Mouse (Mus musculus) myocyte (in vitro differentiated cells): ENCODE data around the gene Ddx41. TPM values are rescaled to one million over a fixed set of nuclear protein-coding genes. Genes with fewer than 3 reads are reported as not detected.

Experiments
- H3K27me3 ChIP-seq: one replicate; pipeline ENCODE4 v1.6.1; 2011; ENCODE audit not compliant: control insufficient read depth, insufficient read depth, insufficient read length
- H3K36me3 ChIP-seq: one replicate; pipeline ENCODE4 v1.6.1; 2011; ENCODE audit not compliant: control insufficient read depth, insufficient read depth
- H3K4me2 ChIP-seq: one replicate; pipeline ENCODE4 v1.6.1; 2011; ENCODE audit warnings: low read depth, control low read depth
- H3K4me3 ChIP-seq: one replicate; pipeline ENCODE4 v1.5.1; 2011; ENCODE audit warnings: mild to moderate bottlenecking, control low read depth, moderate library complexity
- H3K79me2 ChIP-seq: one replicate; pipeline ENCODE4 v1.6.1; 2011; ENCODE audit not compliant: control insufficient read depth, insufficient read depth
- H3ac ChIP-seq: one replicate; pipeline ENCODE4 v1.6.1; 2011; ENCODE audit not compliant: control insufficient read depth, insufficient read length
- CEBPB ChIP-seq: IDR thresholded peaks from 2 replicates; pipeline ENCODE4 v1.6.1; 2011; ENCODE audit warnings: mild to moderate bottlenecking, moderate library complexity; ENCODE audit not compliant: poor library complexity, insufficient read depth, severe bottlenecking
- E2F4 ChIP-seq: IDR thresholded peaks from one replicate; pipeline ENCODE4 v1.6.1; 2011; ENCODE audit warnings: mild to moderate bottlenecking, control low read depth, moderate library complexity; ENCODE audit not compliant: insufficient read depth
- MAX ChIP-seq: IDR thresholded peaks from one replicate; pipeline ENCODE4 v1.6.1; 2011; ENCODE audit warnings: low read depth, mild to moderate bottlenecking, control low read depth
- MYOD1 ChIP-seq, 3 experiments: IDR thresholded peaks; one replicate each; pipeline ENCODE4 v1.6.1; 2011; ENCODE audit warnings: control low read depth in 2 of 3, low read depth in 2 of 3, mild to moderate bottlenecking in 2 of 3, moderate library complexity in 1 of 3; ENCODE audit not compliant: insufficient read length in 2 of 3, control insufficient read depth in 1 of 3
- MYOG ChIP-seq, 3 experiments: IDR thresholded peaks; one replicate each; pipeline ENCODE4 v1.6.1; 2011; ENCODE audit warnings: control low read depth in 2 of 3, low read depth in 2 of 3, mild to moderate bottlenecking in 2 of 3; ENCODE audit not compliant: insufficient read length in 2 of 3, control insufficient read depth in 1 of 3, insufficient read depth in 1 of 3
- POLR2A ChIP-seq: IDR thresholded peaks from one replicate; pipeline ENCODE4 v1.6.1; 2011; ENCODE audit warnings: low read depth, mild to moderate bottlenecking, control low read depth, moderate library complexity; ENCODE audit not compliant: insufficient read length
- POLR2AphosphoS2 ChIP-seq: IDR thresholded peaks from one replicate; pipeline ENCODE4 v1.6.1; 2011; ENCODE audit warnings: low read depth, control low read depth; ENCODE audit not compliant: insufficient read length
- REST ChIP-seq: IDR thresholded peaks from one replicate; pipeline ENCODE4 v1.6.1; 2011; ENCODE audit warnings: mild to moderate bottlenecking, control low read depth, moderate library complexity; ENCODE audit not compliant: insufficient read depth, insufficient read length
- SRF ChIP-seq: IDR thresholded peaks from one replicate; pipeline ENCODE4 v1.6.1; 2011; ENCODE audit warnings: low read depth; ENCODE audit not compliant: control insufficient read depth, insufficient read length
- TCF12 ChIP-seq: IDR thresholded peaks from one replicate; pipeline ENCODE4 v1.6.1; 2011; ENCODE audit warnings: mild to moderate bottlenecking, control low read depth; ENCODE audit not compliant: poor library complexity, insufficient read depth, severe bottlenecking
- TCF3 ChIP-seq: IDR thresholded peaks from one replicate; pipeline ENCODE4 v1.6.1; 2011; ENCODE audit warnings: low read depth, control low read depth; ENCODE audit not compliant: insufficient read length
- USF1 ChIP-seq: IDR thresholded peaks from one replicate; pipeline ENCODE4 v1.6.1; 2011; ENCODE audit warnings: low read depth, mild to moderate bottlenecking, control low read depth, moderate library complexity
- polyA plus RNA-seq: library from polyadenylated mRNA; unstranded; fragments of >200 nt; fragmentation: generic; extraction: Trizol; gene quantifications from one replicate; pipeline ENCODE4 v1.2.1, GENCODE M21; 2012; ENCODE audit warnings: missing spikeins

The Ddx41 gene
- polyA plus RNA-seq, 1 experiment, result 33.3 TPM

- TF ChIP-seq MAX, result no peak
- no peak for TF ChIP-seq MYOD1 (IDR thresholded peaks at IDR 0.05; ENCODE audit: control insufficient read depth in 1 of 3, insufficient read length in 2 of 3, low read depth in 2 of 3)
- no peak for TF ChIP-seq POLR2A
- no peak for TF ChIP-seq CEBPB
- no peak for TF ChIP-seq POLR2AphosphoS2
- TF ChIP-seq USF1, result no peak
- no peak for TF ChIP-seq TCF12
- no peak for TF ChIP-seq E2F4
- TF ChIP-seq REST, result no peak
- no peak for TF ChIP-seq SRF
- TF ChIP-seq TCF3, result no peak
- TF ChIP-seq MYOG (IDR thresholded peaks at IDR 0.05; ENCODE audit: control insufficient read depth in 1 of 3, insufficient read depth in 1 of 3, insufficient read length in 2 of 3, low read depth in 2 of 3), result no peak
- no peak overlapping the region for H3K4me3 ChIP-seq
- H3ac ChIP-seq, result no peak overlapping the region
- H3K27me3 ChIP-seq, result no peaks in the 10 kb centered on the region
- no peak overlapping the region for H3K4me2 ChIP-seq
- H3K36me3 ChIP-seq, result peaks cover 13% of the 10 kb centered on the region
- H3K79me2 ChIP-seq, result no peaks in the 10 kb centered on the region
Observed at GRCm38 (mm10) chr13:55549061-55549460, 12.6 kb upstream of the Ddx41 start.

GRCm38 (mm10) chr13:55548426-55548825, 12.0 kb upstream of the Ddx41 start:
- Histone ChIP-seq H3K4me2 (no peak overlapping the region), H3K27me3 (no peaks in the 10 kb centered on the region), H3K4me3 (no peak overlapping the region), H3ac (no peak overlapping the region), H3K36me3 (peaks cover 14% of the 10 kb centered on the region), H3K79me2 (no peaks in the 10 kb centered on the region)
- TF ChIP-seq CEBPB (no peak), MYOG (IDR thresholded peaks at IDR 0.05; ENCODE audit: control insufficient read depth in 1 of 3, insufficient read depth in 1 of 3, insufficient read length in 2 of 3, low read depth in 2 of 3) (no peak), TCF3 (no peak), TCF12 (no peak), E2F4 (no peak), POLR2A (no peak), REST (no peak), USF1 (no peak), MYOD1 (IDR thresholded peaks at IDR 0.05; ENCODE audit: control insufficient read depth in 1 of 3, insufficient read length in 2 of 3, low read depth in 2 of 3) (no peak), SRF (no peak), MAX (no peak), POLR2AphosphoS2 (no peak)

- H3K36me3 ChIP-seq, result peaks cover 18% of the 10 kb centered on the region
Observed at GRCm38 (mm10) chr13:55547916-55548315, 11.5 kb upstream of the Ddx41 start.

GRCm38 (mm10) chr13:55544792-55545191, 8.3 kb upstream of the Ddx41 start:
- H3K4me3 ChIP-seq, result no peak overlapping the region
- TF ChIP-seq USF1, result no peak
- no peak for TF ChIP-seq TCF12
- TF ChIP-seq MYOD1 (IDR thresholded peaks at IDR 0.05; ENCODE audit: control insufficient read depth in 1 of 3, insufficient read length in 2 of 3, low read depth in 2 of 3), result no peak
- no peak for TF ChIP-seq E2F4
- TF ChIP-seq CEBPB, result no peak
- no peak for TF ChIP-seq TCF3
- TF ChIP-seq SRF, result no peak
- H3K79me2 ChIP-seq, result no peaks in the 10 kb centered on the region
- no peaks in the 10 kb centered on the region for H3K27me3 ChIP-seq
- peaks cover 10% of the 10 kb centered on the region for H3K36me3 ChIP-seq
- no peak overlapping the region for H3K4me2 ChIP-seq
- H3ac ChIP-seq, result no peak overlapping the region

More at GRCm38 (mm10) chr13:55547916-55548315, 11.5 kb upstream of the Ddx41 start:
- H3K79me2 ChIP-seq, result no peaks in the 10 kb centered on the region
- H3K4me2 ChIP-seq, result no peak overlapping the region
- H3K4me3 ChIP-seq, result no peak overlapping the region
- H3K27me3 ChIP-seq, result no peaks in the 10 kb centered on the region
- H3ac ChIP-seq, result no peak overlapping the region
- no peak for TF ChIP-seq SRF
- TF ChIP-seq E2F4, result no peak
- no peak for TF ChIP-seq TCF12
- no peak for TF ChIP-seq POLR2AphosphoS2
- no peak for TF ChIP-seq REST
- TF ChIP-seq MYOG (IDR thresholded peaks at IDR 0.05; ENCODE audit: control insufficient read depth in 1 of 3, insufficient read depth in 1 of 3, insufficient read length in 2 of 3, low read depth in 2 of 3), result no peak
- TF ChIP-seq USF1, result no peak
- TF ChIP-seq CEBPB, result no peak
- no peak for TF ChIP-seq TCF3
- no peak for TF ChIP-seq MAX

- TF ChIP-seq USF1 (no peak), MYOG (IDR thresholded peaks at IDR 0.05; ENCODE audit: control insufficient read depth in 1 of 3, insufficient read depth in 1 of 3, insufficient read length in 2 of 3, low read depth in 2 of 3) (no peak), E2F4 (no peak), CEBPB (no peak), TCF3 (no peak), TCF12 (no peak), SRF (no peak), MAX (no peak), REST (no peak), POLR2AphosphoS2 (no peak), POLR2A (no peak), MYOD1 (IDR thresholded peaks at IDR 0.05; ENCODE audit: control insufficient read depth in 1 of 3, insufficient read length in 2 of 3, low read depth in 2 of 3) (no peak)
- no peak overlapping the region for H3ac ChIP-seq
- no peak overlapping the region for H3K4me3 ChIP-seq
- peaks cover 10% of the 10 kb centered on the region for H3K36me3 ChIP-seq
- H3K27me3 ChIP-seq, result no peaks in the 10 kb centered on the region
- no peak overlapping the region for H3K4me2 ChIP-seq
- no peaks in the 10 kb centered on the region for H3K79me2 ChIP-seq
Observed at GRCm38 (mm10) chr13:55543447-55543846, 7.0 kb upstream of the Ddx41 start.
